Mouse (Mus musculus) hindbrain, embryonic 16.5 days (tissue): Measurements from ENCODE around the gene Nfx1. TPM values are rescaled to one million over a fixed set of nuclear protein-coding genes. Genes with fewer than 3 reads are reported as not detected.

Experiments used
- ATAC-seq: fragments of 200-750 bp; cut with Nextera tagmentation; 2 replicates; pipeline ENCODE4 v1.8.0; 2017; ENCODE audit warnings: moderate TSS enrichment, moderate library complexity
- H3K27ac ChIP-seq: fragments of 300-500 bp; sonication (generic); 2 replicates; pipeline ENCODE4 v1.5.1; 2014; ENCODE audit warnings: low read depth, mild to moderate bottlenecking, control low read depth, low read length, moderate library complexity
- H3K27me3 ChIP-seq: fragments of 300-500 bp; sonication (generic); replicated peaks from 2 replicates; pipeline ENCODE4 v1.6.1; 2014; ENCODE audit warnings: low read length; ENCODE audit not compliant: control insufficient read depth, insufficient read depth
- H3K36me3 ChIP-seq: fragments of 300-500 bp; sonication (generic); 2 replicates; pipeline ENCODE4 v1.6.1; 2014; ENCODE audit warnings: mild to moderate bottlenecking, low read length, moderate library complexity, mixed read lengths; ENCODE audit not compliant: control insufficient read depth, insufficient read depth
- H3K4me1 ChIP-seq: fragments of 300-500 bp; sonication (generic); 2 replicates; pipeline ENCODE4 v1.6.1; 2014; ENCODE audit warnings: low read depth, low read length; ENCODE audit not compliant: control insufficient read depth, insufficient read depth
- H3K4me2 ChIP-seq: fragments of 300-500 bp; sonication (generic); 2 replicates; pipeline ENCODE4 v1.6.1; 2014; ENCODE audit warnings: mild to moderate bottlenecking, low read length, control low read depth, moderate library complexity
- H3K4me3 ChIP-seq: fragments of 300-500 bp; sonication (generic); 2 replicates; pipeline ENCODE4 v1.5.1; 2014; ENCODE audit warnings: mild to moderate bottlenecking, low read length, control low read depth, moderate library complexity
- H3K9ac ChIP-seq: fragments of 300-500 bp; sonication (generic); 2 replicates; pipeline ENCODE4 v1.6.1; 2014; ENCODE audit warnings: low read depth, mild to moderate bottlenecking, control low read depth, low read length, moderate library complexity
- H3K9me3 ChIP-seq: fragments of 300-500 bp; sonication (generic); 2 replicates; pipeline ENCODE4 v1.6.1; 2014; ENCODE audit warnings: mild to moderate bottlenecking, low read length, moderate library complexity; ENCODE audit not compliant: control insufficient read depth
- WGBS: fragments of 180-500 bp; shearing (Covaris S2); extraction: QIAGEN DNeasy Blood & Tissue Kit; methylation state at CpG from one replicate; pipeline ENCODE4 v1.1.7; 2014; 5-methylcytosine and 5-hydroxymethylcytosine counted together
- polyA plus RNA-seq: library from polyadenylated mRNA; unstranded; fragments of >200 nt; fragmentation: Nextera tagmentation; extraction: Ambion mirVana; gene quantifications from 2 replicates; pipeline ENCODE4 v1.2.1, GENCODE M21; 2015

Gene Nfx1
- polyA plus RNA-seq, 1 experiment from 2014 or later, result 87.5 TPM

GRCm38 (mm10) chr4:41027872-41028271 is 57.2 kb downstream of the Nfx1 start:
- ATAC-seq, result no peak
- Histone ChIP-seq H3K36me3 (peaks cover 19% of the 10 kb centered on the region), H3K9me3 (no peaks in the 10 kb centered on the region), H3K4me2 (no peak overlapping the region), H3K27ac (no peak overlapping the region), H3K9ac (no peak overlapping the region), H3K4me3 (no peak overlapping the region), H3K4me1 (no peaks in the 10 kb centered on the region), H3K27me3 (no peaks in the 10 kb centered on the region)
- 91% methylated on average over 3 of the region's 3 CpGs for WGBS

GRCm38 (mm10) chr4:41028272-41028671 is 57.6 kb downstream of the Nfx1 start:
- ATAC-seq, result no peak
- Histone ChIP-seq H3K4me1 (no peaks in the 10 kb centered on the region), H3K36me3 (peaks cover 19% of the 10 kb centered on the region), H3K4me3 (no peak overlapping the region), H3K9ac (no peak overlapping the region), H3K4me2 (no peak overlapping the region), H3K27ac (no peak overlapping the region), H3K9me3 (no peaks in the 10 kb centered on the region), H3K27me3 (no peaks in the 10 kb centered on the region)
- WGBS, result 89% methylated on average over 4 of the region's 4 CpGs

GRCm38 (mm10) chr4:41029372-41029771 is 58.7 kb downstream of the Nfx1 start:
- Histone ChIP-seq H3K9ac (no peak overlapping the region), H3K4me2 (no peak overlapping the region), H3K27me3 (no peaks in the 10 kb centered on the region), H3K4me1 (no peaks in the 10 kb centered on the region), H3K36me3 (peaks cover 9% of the 10 kb centered on the region), H3K27ac (no peak overlapping the region), H3K4me3 (no peak overlapping the region), H3K9me3 (no peaks in the 10 kb centered on the region)
- no peak for ATAC-seq
- 87% methylated on average over 5 of the region's 5 CpGs for WGBS

- H3K4me1 ChIP-seq, result no peaks in the 10 kb centered on the region
- ATAC-seq, result no peak
- no peak overlapping the region for H3K27ac ChIP-seq
- H3K9ac ChIP-seq, result no peak overlapping the region
- peaks cover 8% of the 10 kb centered on the region for H3K36me3 ChIP-seq
- WGBS, result 77% methylated on average over 3 of the region's 3 CpGs
- H3K4me3 ChIP-seq, result no peak overlapping the region
- H3K27me3 ChIP-seq, result no peaks in the 10 kb centered on the region
- no peak overlapping the region for H3K4me2 ChIP-seq
- no peaks in the 10 kb centered on the region for H3K9me3 ChIP-seq
Observed at GRCm38 (mm10) chr4:41031242-41031641, 60.5 kb downstream of the Nfx1 start.

- Histone ChIP-seq H3K9ac (no peak overlapping the region), H3K4me1 (no peaks in the 10 kb centered on the region), H3K36me3 (no peaks in the 10 kb centered on the region), H3K27ac (no peak overlapping the region), H3K4me3 (no peak overlapping the region), H3K4me2 (no peak overlapping the region), H3K27me3 (no peaks in the 10 kb centered on the region), H3K9me3 (no peaks in the 10 kb centered on the region)
- 63% methylated on average over 3 of the region's 3 CpGs for WGBS
- no peak for ATAC-seq
Observed at GRCm38 (mm10) chr4:41037942-41038341, 67.2 kb downstream of the Nfx1 start.

- ATAC-seq, result no peak
- no peak overlapping the region for H3K27ac ChIP-seq
- H3K4me2 ChIP-seq, result no peak overlapping the region
- H3K9ac ChIP-seq, result no peak overlapping the region
- no peak overlapping the region for H3K4me3 ChIP-seq
- H3K36me3 ChIP-seq, result no peaks in the 10 kb centered on the region
- 70% methylated on average over 7 of the region's 7 CpGs for WGBS
- H3K27me3 ChIP-seq, result no peaks in the 10 kb centered on the region
- no peaks in the 10 kb centered on the region for H3K4me1 ChIP-seq
- H3K9me3 ChIP-seq, result no peaks in the 10 kb centered on the region
Observed at GRCm38 (mm10) chr4:41040983-41041382, 70.3 kb downstream of the Nfx1 start.

- 84% methylated on average over 12 of the region's 12 CpGs for WGBS
- H3K27me3 ChIP-seq, result no peaks in the 10 kb centered on the region
- H3K9me3 ChIP-seq, result no peaks in the 10 kb centered on the region
- H3K4me3 ChIP-seq, result no peak overlapping the region
- H3K36me3 ChIP-seq, result no peaks in the 10 kb centered on the region
- H3K27ac ChIP-seq, result no peak overlapping the region
- H3K4me2 ChIP-seq, result no peak overlapping the region
- ATAC-seq, result no peak
- no peaks in the 10 kb centered on the region for H3K4me1 ChIP-seq
- H3K9ac ChIP-seq, result no peak overlapping the region
Observed at GRCm38 (mm10) chr4:41042880-41043279, 72.2 kb downstream of the Nfx1 start.

GRCm38 (mm10) chr4:41043961-41044360 is 73.3 kb downstream of the Nfx1 start:
- Histone ChIP-seq H3K4me2 (no peak overlapping the region), H3K9ac (no peak overlapping the region), H3K27ac (no peak overlapping the region), H3K27me3 (no peaks in the 10 kb centered on the region), H3K9me3 (no peaks in the 10 kb centered on the region), H3K4me3 (no peak overlapping the region), H3K36me3 (no peaks in the 10 kb centered on the region), H3K4me1 (no peaks in the 10 kb centered on the region)
- 84% methylated on average over 5 of the region's 5 CpGs for WGBS
- no peak for ATAC-seq

GRCm38 (mm10) chr4:41045288-41045687 is 74.6 kb downstream of the Nfx1 start:
- H3K4me1 ChIP-seq, result no peaks in the 10 kb centered on the region
- no peak overlapping the region for H3K27ac ChIP-seq
- 89% methylated on average over 3 of the region's 3 CpGs for WGBS
- no peaks in the 10 kb centered on the region for H3K27me3 ChIP-seq
- no peak for ATAC-seq
- no peak overlapping the region for H3K4me3 ChIP-seq
- no peaks in the 10 kb centered on the region for H3K36me3 ChIP-seq
- no peak overlapping the region for H3K9ac ChIP-seq
- H3K4me2 ChIP-seq, result no peak overlapping the region
- no peaks in the 10 kb centered on the region for H3K9me3 ChIP-seq

- WGBS, result 86% methylated on average over 13 of the region's 13 CpGs
Observed at GRCm38 (mm10) chr4:41046254-41046795, 75.6 kb downstream of the Nfx1 start.

More at GRCm38 (mm10) chr4:41046254-41046795, 75.6 kb downstream of the Nfx1 start:
- ATAC-seq, result no peak
- no peak overlapping the region for H3K4me3 ChIP-seq
- H3K27ac ChIP-seq, result no peak overlapping the region
- H3K9ac ChIP-seq, result no peak overlapping the region
- no peaks in the 10 kb centered on the region for H3K27me3 ChIP-seq
- peaks cover 3% of the 10 kb centered on the region for H3K4me1 ChIP-seq
- H3K36me3 ChIP-seq, result no peaks in the 10 kb centered on the region
- no peak overlapping the region for H3K4me2 ChIP-seq
- no peaks in the 10 kb centered on the region for H3K9me3 ChIP-seq
